Mouse (Mus musculus) heart, postnatal 0 days (tissue): Measurements from ENCODE around the gene Mettl9. TPM values are rescaled to one million over a fixed set of nuclear protein-coding genes. Genes with fewer than 3 reads are reported as not detected.

ENCODE experiments used
- ATAC-seq: fragments of 200-750 bp; cut with Nextera tagmentation; 2 replicates; pipeline ENCODE4 v1.8.0; 2017; ENCODE audit warnings: low read depth, moderate number of reproducible peaks, moderate library complexity; ENCODE audit not compliant: insufficient read depth
- DNase-seq: peaks from one replicate; pipeline ENCODE4 v3.0.0-alpha.2; 2016; ENCODE audit warnings: low spot score
- H3K27ac ChIP-seq: fragments of 300-500 bp; sonication (generic); 2 replicates; pipeline ENCODE4 v1.5.1; 2014; ENCODE audit warnings: low read depth, mild to moderate bottlenecking
- H3K27me3 ChIP-seq: fragments of 300-500 bp; sonication (generic); 2 replicates; pipeline ENCODE4 v1.6.1; 2014; ENCODE audit warnings: low read length, mixed read lengths; ENCODE audit not compliant: control insufficient read depth, insufficient read depth
- H3K36me3 ChIP-seq: fragments of 300-500 bp; sonication (generic); replicated peaks from 2 replicates; pipeline ENCODE4 v1.6.1; 2014; ENCODE audit warnings: low read length, mixed read lengths; ENCODE audit not compliant: control insufficient read depth, insufficient read depth
- H3K4me1 ChIP-seq: fragments of 300-500 bp; sonication (generic); 2 replicates; pipeline ENCODE4 v1.6.1; 2014; ENCODE audit warnings: antibody characterized with exemption; ENCODE audit not compliant: control insufficient read depth, insufficient read depth
- H3K4me2 ChIP-seq: fragments of 300-500 bp; sonication (generic); 2 replicates; pipeline ENCODE4 v1.6.1; 2014; ENCODE audit warnings: low read depth, mild to moderate bottlenecking, low read length, moderate library complexity
- H3K4me3 ChIP-seq: fragments of 300-500 bp; sonication (generic); 2 replicates; pipeline ENCODE4 v1.5.1; 2014; ENCODE audit warnings: low read depth, low read length
- H3K9ac ChIP-seq: fragments of 300-500 bp; sonication (generic); replicated peaks from 2 replicates; pipeline ENCODE4 v1.6.1; 2014; ENCODE audit warnings: low read depth, low read length, mixed read lengths
- H3K9me3 ChIP-seq: fragments of 300-500 bp; sonication (generic); replicated peaks from 2 replicates; pipeline ENCODE4 v1.6.1; 2016; ENCODE audit warnings: low read length; ENCODE audit not compliant: control insufficient read depth
- CTCF ChIP-seq: IDR thresholded peaks from 2 replicates; pipeline ENCODE4 v1.5.1; 2016; ENCODE audit warnings: antibody characterized with exemption, control low read depth, low read depth
- EP300 ChIP-seq: IDR thresholded peaks from 2 replicates; pipeline ENCODE4 v1.6.1; 2016; ENCODE audit warnings: antibody characterized with exemption, low read depth
- WGBS: fragments of 180-500 bp; shearing (Covaris S2); extraction: QIAGEN DNeasy Blood & Tissue Kit; methylation state at CpG from one replicate; pipeline ENCODE4 v1.1.7; 2014; 5-methylcytosine and 5-hydroxymethylcytosine counted together
- polyA plus RNA-seq: library from polyadenylated mRNA; unstranded; fragments of >200 nt; fragmentation: Nextera tagmentation; extraction: Ambion mirVana; gene quantifications from 2 replicates; pipeline ENCODE4 v1.2.1, GENCODE M21; 2015
- total RNA-seq: library from RNA; depleted of rRNA; stranded (reverse); fragments of >200 nt; gene quantifications from 2 replicates; pipeline ENCODE4 v1.2.3, GENCODE M21; 2014; ENCODE audit warnings: low replicate concordance

Gene Mettl9
- total and polyA plus RNA-seq, 2 experiments from 2014 or later = 52.8 to 81.2 TPM

- WGBS = 50% methylated on average over 5 of the region's 5 CpGs
- Histone ChIP-seq H3K36me3 (no peaks in the 10 kb centered on the region), H3K27ac (no peak overlapping the region), H3K4me3 (no peak overlapping the region), H3K9me3 (no peaks in the 10 kb centered on the region), H3K4me2 (no peak overlapping the region), H3K9ac (no peak overlapping the region), H3K4me1 (no peaks in the 10 kb centered on the region), H3K27me3 (no peaks in the 10 kb centered on the region)
- no peak for DNase-seq
- TF ChIP-seq CTCF (no peak), EP300 (no peak)
- no peak for ATAC-seq
These were observed 31.8 kb upstream of the Mettl9 start for GRCm38 (mm10) chr7:121002407-121002928.

GRCm38 (mm10) chr7:121003793-121004418 lies 30.3 kb upstream of the Mettl9 start:
- ATAC-seq = no peak
- TF ChIP-seq EP300 = no peak
- TF ChIP-seq CTCF = no peak
- WGBS = 73% methylated on average over 4 of the region's 4 CpGs

DNA sequence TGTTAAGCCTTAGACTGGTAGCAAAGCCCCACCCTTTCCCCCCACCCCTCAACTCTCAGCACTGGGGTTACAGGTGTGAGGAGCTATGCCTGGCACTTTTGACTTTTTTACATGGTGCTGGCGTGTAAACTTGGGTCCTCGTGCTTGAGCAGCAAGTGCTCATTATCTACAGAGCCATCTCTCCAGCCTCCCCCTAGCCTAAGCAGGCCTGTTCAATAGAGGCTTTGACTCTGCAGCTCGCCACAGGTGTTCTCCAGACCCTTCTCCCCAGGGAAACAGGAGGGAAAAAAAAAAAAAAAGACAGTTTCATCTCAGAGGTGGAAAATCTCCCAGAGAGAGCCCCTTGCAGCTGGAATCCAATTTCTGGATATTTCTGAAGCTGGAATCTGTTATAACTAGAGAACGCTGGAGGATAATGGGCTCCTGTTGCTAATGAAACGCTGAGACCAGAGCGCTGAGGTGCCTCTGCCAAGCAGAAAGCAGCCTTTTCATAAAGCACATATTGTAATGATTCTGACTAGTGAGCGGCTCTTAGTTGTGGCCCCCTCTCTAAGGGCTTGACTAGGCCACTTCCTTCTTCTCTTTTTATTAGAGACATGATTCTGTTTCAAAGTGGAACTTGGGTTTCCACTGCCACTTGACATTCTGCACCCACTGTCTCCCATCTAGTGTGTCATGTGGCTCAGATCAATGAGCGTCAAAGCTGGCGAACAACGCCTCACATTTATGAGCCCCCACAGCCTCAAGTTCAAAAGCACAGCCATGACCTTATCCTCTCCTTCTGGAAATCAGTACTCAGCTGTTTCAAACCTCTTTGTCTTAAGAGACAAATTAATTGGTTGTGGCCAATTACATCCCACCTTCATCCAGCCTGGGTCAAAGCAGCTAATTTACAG lies 22.2 kb upstream of the Mettl9 start:
- WGBS = 73% methylated on average over 10 of the region's 10 CpGs
- no peak overlapping the region for H3K9ac ChIP-seq
- no peaks in the 10 kb centered on the region for H3K4me1 ChIP-seq
- no peaks in the 10 kb centered on the region for H3K9me3 ChIP-seq
- TF ChIP-seq EP300 (no peak), CTCF (no peak)
- no peak overlapping the region for H3K4me2 ChIP-seq
- ATAC-seq (no peak), DNase-seq (no peak)
- H3K27ac ChIP-seq = no peak overlapping the region
- H3K36me3 ChIP-seq = no peaks in the 10 kb centered on the region
- no peaks in the 10 kb centered on the region for H3K27me3 ChIP-seq
- no peak overlapping the region for H3K4me3 ChIP-seq

More at GRCm38 (mm10) chr7:121003793-121004418, 30.3 kb upstream of the Mettl9 start:
- Histone ChIP-seq H3K4me2 (no peak overlapping the region), H3K4me1 (no peaks in the 10 kb centered on the region), H3K36me3 (no peaks in the 10 kb centered on the region), H3K9me3 (no peaks in the 10 kb centered on the region), H3K4me3 (no peak overlapping the region), H3K9ac (no peak overlapping the region), H3K27me3 (no peaks in the 10 kb centered on the region), H3K27ac (no peak overlapping the region)
- no peak for DNase-seq

- no peak for ATAC-seq
These were observed 19.8 kb upstream of the Mettl9 start for GRCm38 (mm10) chr7:121014486-121014885.

GRCm38 (mm10) chr7:121018778-121019177 lies 15.5 kb upstream of the Mettl9 start:
- H3K4me3 ChIP-seq = no peak overlapping the region
- TF ChIP-seq EP300 (no peak), CTCF (no peak)
- DNase-seq (no peak), ATAC-seq (no peak)
- 79% methylated on average over 3 of the region's 3 CpGs for WGBS
- H3K27me3 ChIP-seq = no peaks in the 10 kb centered on the region
- no peak overlapping the region for H3K9ac ChIP-seq
- H3K4me1 ChIP-seq = no peaks in the 10 kb centered on the region
- H3K9me3 ChIP-seq = no peaks in the 10 kb centered on the region
- H3K4me2 ChIP-seq = no peak overlapping the region
- no peak overlapping the region for H3K27ac ChIP-seq
- no peaks in the 10 kb centered on the region for H3K36me3 ChIP-seq

More at GRCm38 (mm10) chr7:121014486-121014885, 19.8 kb upstream of the Mettl9 start:
- Histone ChIP-seq H3K4me2 (no peak overlapping the region), H3K9ac (no peak overlapping the region), H3K4me3 (no peak overlapping the region), H3K4me1 (no peaks in the 10 kb centered on the region), H3K27me3 (no peaks in the 10 kb centered on the region), H3K36me3 (no peaks in the 10 kb centered on the region), H3K9me3 (no peaks in the 10 kb centered on the region), H3K27ac (no peak overlapping the region)
- DNase-seq = no peak
- TF ChIP-seq EP300 (no peak), CTCF (no peak)
- 81% methylated on average over 10 of the region's 10 CpGs for WGBS
